Mouse (Mus musculus) midbrain, embryonic 10.5 days (tissue): ENCODE measurements around the gene Saal1. TPM values are rescaled to one million over a fixed set of nuclear protein-coding genes. Genes with fewer than 3 reads are reported as not detected.

Experiments used
- DNase-seq: peaks from one replicate; pipeline ENCODE4 v3.0.0-alpha.2; 2017; ENCODE audit warnings: low spot score
- H3K27ac ChIP-seq: fragments of 300-500 bp; sonication (generic); replicated peaks from 2 replicates; pipeline ENCODE4 v1.5.1; 2016; ENCODE audit warnings: mild to moderate bottlenecking
- H3K27me3 ChIP-seq: fragments of 300-500 bp; sonication (generic); 2 replicates; pipeline ENCODE4 v1.6.1; 2016; ENCODE audit warnings: low read depth, mild to moderate bottlenecking; ENCODE audit not compliant: poor library complexity, severe bottlenecking
- H3K36me3 ChIP-seq: fragments of 300-500 bp; sonication (generic); 2 replicates; pipeline ENCODE4 v1.6.1; 2016; ENCODE audit warnings: mild to moderate bottlenecking, moderate library complexity
- H3K4me1 ChIP-seq: fragments of 300-500 bp; sonication (generic); 2 replicates; pipeline ENCODE4 v1.6.1; 2016
- H3K4me3 ChIP-seq: fragments of 300-500 bp; sonication (generic); 2 replicates; pipeline ENCODE4 v1.5.1; 2016; ENCODE audit warnings: mild to moderate bottlenecking, moderate library complexity
- H3K9me3 ChIP-seq: fragments of 300-500 bp; sonication (generic); replicated peaks from 2 replicates; pipeline ENCODE4 v1.6.1; 2016; ENCODE audit warnings: mild to moderate bottlenecking
- WGBS: fragments of 180-500 bp; shearing (Covaris S2); methylation state at CpG from one replicate; pipeline ENCODE4 v1.1.7; 2016; 5-methylcytosine and 5-hydroxymethylcytosine counted together
- polyA plus RNA-seq: library from polyadenylated mRNA; unstranded; fragments of >200 nt; fragmentation: Nextera tagmentation; extraction: Ambion mirVana; gene quantifications from 2 replicates; pipeline ENCODE4 v1.2.1, GENCODE M21; 2016

The Saal1 gene
- polyA plus RNA-seq, 1 experiment from 2014 or later = 46.6 TPM

DNA sequence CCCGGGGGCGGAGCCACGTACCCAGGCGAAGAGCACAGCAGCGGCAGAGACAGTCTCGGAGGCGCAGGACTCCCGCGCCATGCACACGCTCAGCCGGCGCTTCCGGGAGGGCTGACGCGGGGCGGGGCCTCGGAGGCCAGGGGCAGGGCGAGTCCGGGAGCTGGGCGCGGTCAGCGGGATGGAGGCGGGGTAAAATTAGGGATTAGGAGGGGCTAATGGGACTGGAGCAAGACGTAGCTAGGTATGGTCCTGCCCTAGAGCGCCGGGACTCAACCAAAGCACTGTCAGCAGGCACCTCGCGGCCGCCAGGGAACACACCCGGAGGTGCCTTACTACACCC lies 70.8 kb downstream of the Saal1 start, which contains the start of gene Sergef:
Gene Sergef (minus strand): TSS at position 116 of the 340 bp plus-strand sequence.
- under 1% methylated on average over 30 of the region's 30 CpGs for WGBS

DNA sequence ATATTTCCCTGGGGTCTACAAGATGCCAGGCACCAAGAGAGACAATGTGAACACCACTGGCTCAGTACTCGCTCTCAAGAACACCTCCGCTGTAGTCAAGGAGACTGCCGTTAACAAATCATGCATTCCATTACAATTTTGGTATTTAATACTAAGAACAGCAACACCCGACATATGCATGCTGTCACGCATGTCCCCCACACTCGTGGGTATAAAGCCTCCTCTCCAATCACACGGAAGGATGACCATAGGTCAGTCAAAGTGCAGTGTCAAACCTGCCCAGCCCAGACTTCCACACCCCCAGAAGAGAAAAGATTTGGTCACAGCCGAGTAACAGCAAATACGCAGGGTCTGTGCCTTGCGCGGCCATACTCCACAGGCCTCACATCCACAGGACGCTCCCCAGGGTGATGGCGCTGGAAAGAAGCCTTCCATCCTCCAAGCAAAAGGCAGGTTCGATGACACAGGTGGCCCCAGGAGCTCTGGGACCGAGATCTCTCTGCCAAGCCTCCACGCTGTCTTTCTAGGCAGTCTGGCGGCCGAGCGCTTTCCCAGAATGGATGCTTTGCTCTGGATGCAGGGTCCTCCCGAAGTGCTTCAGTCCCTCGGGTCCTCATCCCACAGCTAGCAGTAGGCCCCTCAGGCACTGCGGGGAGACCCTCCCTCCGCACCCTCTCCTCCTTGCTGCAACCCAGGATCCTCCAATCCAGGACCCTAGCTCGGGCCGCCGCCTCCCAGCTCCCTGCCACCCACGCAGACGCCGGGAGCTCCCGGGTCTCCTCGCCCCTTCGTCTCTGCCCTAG lies 71.4 kb downstream of the Saal1 start:
- DNase-seq = no peak
- 0 out of 2 replicates have a peak, but pooled peaks cover 5% of the 10 kb centered on the region for H3K36me3 ChIP-seq
- peak overlapping the region; percentile 82 for H3K4me3 ChIP-seq
- WGBS = 12% methylated on average over 32 of the region's 32 CpGs
- peaks cover 22% of the 10 kb centered on the region for H3K27me3 ChIP-seq
- no peaks in the 10 kb centered on the region for H3K9me3 ChIP-seq
- H3K4me1 ChIP-seq = peaks cover 25% of the 10 kb centered on the region
- H3K27ac ChIP-seq = peak overlapping the region; percentile 89

More for the DNA sequence above, 70.8 kb downstream of the Saal1 start, which contains the start of gene Sergef:
- peak within 1 kb of the TSS; percentile 82 for H3K4me3 ChIP-seq
- DNase-seq = peak; percentile 91
- peaks cover 22% of the 10 kb centered on the region for H3K27me3 ChIP-seq
- H3K4me1 ChIP-seq = peaks cover 25% of the 10 kb centered on the region
- H3K36me3 ChIP-seq = 0 out of 2 replicates have a peak, but pooled peaks cover 1% of the 10 kb centered on the region
- no peaks in the 10 kb centered on the region for H3K9me3 ChIP-seq
- peak within 1 kb of the TSS; percentile 89 for H3K27ac ChIP-seq

Other genes with a start within 250 kb of the Saal1 start
- gene Sergef, start 70.9 kb downstream of the Saal1 start, polyA plus RNA-seq = 17.6 and 19.6 TPM in 2 replicates
- gene Tph1, start 38.1 kb downstream of the Saal1 start, polyA plus RNA-seq = 0.51 and 0.79 TPM in 2 replicates
- not detected in 2 replicates for gene Saa3, start 5.0 kb upstream of the Saal1 start, polyA plus RNA-seq
- not detected in 2 replicates for gene Saa4, start 21.9 kb upstream of the Saal1 start, polyA plus RNA-seq
- 0.21 TPM in 1 of 2 replicates, not detected in the other for gene Saa1, start 32.3 kb upstream of the Saal1 start, polyA plus RNA-seq
- gene Saa2, start 41.1 kb upstream of the Saal1 start, polyA plus RNA-seq = 0.19 TPM in 1 of 2 replicates, not detected in the other
- 16.3 and 22.3 TPM in 2 replicates for gene Hps5, start 85.4 kb upstream of the Saal1 start, polyA plus RNA-seq
- gene Gtf2h1, start 85.4 kb upstream of the Saal1 start, polyA plus RNA-seq = 50.0 and 53.5 TPM in 2 replicates
- 2,560 and 3,667 TPM in 2 replicates for gene Ldha, start 130.8 kb upstream of the Saal1 start, polyA plus RNA-seq
- gene Ldhc, start 150.5 kb upstream of the Saal1 start, polyA plus RNA-seq = 0.12 TPM in 1 of 2 replicates, not detected in the other
- 265 and 310 TPM in 2 replicates for gene Tsg101, start 209.3 kb upstream of the Saal1 start, polyA plus RNA-seq
- gene Uevld, start 247.8 kb upstream of the Saal1 start, polyA plus RNA-seq = 13.5 and 14.3 TPM in 2 replicates